Mouse (Mus musculus): ENCODE measurements around the gene Lrig1. TPM values are rescaled to one million over a fixed set of nuclear protein-coding genes. Genes with fewer than 3 reads are reported as not detected.

The Lrig1 gene
- polyA plus RNA-seq, 1 experiment, result 0.32 TPM

DNA sequence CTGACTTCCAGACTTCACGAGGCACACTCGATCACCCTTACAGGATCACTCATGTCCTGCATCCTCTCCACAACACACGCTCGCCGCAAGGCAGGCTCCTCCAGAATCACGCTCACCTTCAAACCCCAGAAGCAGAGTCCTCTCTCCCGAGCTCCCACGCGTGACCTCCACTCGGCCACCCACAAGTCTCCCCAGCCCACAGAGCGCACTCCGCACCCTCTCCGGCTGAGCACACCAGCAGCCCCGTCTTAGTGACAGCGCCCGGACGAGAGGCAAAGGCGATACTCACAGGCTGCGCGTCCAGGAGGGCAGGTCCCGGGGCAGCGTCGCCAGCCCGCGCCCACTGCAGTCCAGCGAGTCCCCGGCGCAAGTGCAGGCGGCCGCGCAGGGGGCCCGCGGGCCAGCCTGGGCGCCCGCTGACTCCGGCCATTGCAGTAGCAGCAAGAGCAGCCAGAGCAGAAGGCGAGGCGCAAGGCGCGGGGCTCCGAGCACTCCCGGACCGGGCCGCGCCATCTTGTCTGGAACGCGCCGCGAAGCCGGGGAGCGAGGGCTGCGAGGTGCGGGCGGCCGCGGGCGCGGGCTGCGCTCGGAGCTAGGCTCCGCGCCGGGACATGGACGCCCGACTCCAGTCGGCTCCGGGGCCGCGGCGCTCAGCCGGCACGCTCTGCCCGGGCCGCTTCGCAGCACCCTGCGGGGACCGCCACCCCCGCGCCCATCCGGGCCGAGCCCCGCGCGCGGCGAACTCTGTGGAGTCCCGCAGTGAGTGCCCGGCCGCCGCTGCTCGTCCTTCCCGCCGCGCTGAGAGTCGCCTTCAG is 578 bp downstream of the Lrig1 start:
- Histone ChIP-seq H3K4me1 (ENCODE audit: control insufficient read depth, insufficient read depth, low read length) (no peaks in the 10 kb centered on the region), H3K4me3 (ENCODE audit: insufficient read depth, low read length) (peak overlapping the region; percentile 69), H3K27ac (ENCODE audit: insufficient read depth, low read depth, low read length) (no peak overlapping the region)
- TF ChIP-seq CTCF (IDR thresholded peaks at IDR 0.05; ENCODE audit: low read depth, low read length) (no peak), POLR2A (IDR thresholded peaks at IDR 0.05; ENCODE audit: borderline replicate concordance, low read depth, low read length) (no peak)

DNA sequence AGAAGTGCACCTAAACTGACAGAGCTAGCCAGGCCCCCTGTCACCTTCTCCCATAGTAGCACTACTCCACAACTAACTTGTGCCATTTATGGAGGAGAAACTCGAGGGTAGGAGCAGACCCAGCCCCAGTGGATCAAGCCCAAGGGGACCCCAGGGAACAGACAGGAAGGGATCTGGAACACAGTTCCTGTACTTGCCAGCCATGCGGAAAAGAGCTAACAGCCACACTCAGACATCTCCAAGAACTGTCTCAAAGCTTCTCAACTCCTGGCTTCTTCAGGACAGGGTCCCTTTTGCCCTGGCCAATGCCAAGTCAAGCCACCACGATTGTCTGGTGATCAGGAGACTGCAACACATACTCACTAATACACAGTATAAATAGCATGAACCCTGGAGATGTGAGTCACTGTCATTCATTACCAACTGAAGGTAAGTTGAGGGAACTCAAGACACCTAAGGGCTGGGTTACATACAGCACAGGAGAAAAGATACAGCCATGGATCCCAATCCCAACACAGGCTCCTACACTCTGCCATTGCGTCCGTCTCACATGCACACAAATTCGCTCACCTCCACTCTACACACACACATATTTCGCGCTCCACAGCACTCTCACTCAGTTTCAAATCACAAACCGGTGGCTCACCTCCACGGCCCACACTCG is 1.3 kb downstream of the Lrig1 start:
- TF ChIP-seq CTCF (IDR thresholded peaks at IDR 0.05; ENCODE audit: low read depth, low read length) (no peak), POLR2A (IDR thresholded peaks at IDR 0.05; ENCODE audit: borderline replicate concordance, low read depth, low read length) (no peak)
- H3K4me1 ChIP-seq (ENCODE audit: control insufficient read depth, insufficient read depth, low read length), result no peaks in the 10 kb centered on the region
- H3K4me3 ChIP-seq (ENCODE audit: insufficient read depth, low read length), result peak overlapping the region; percentile 69; the same call in 1 of the 2 replicates
- H3K27ac ChIP-seq (ENCODE audit: insufficient read depth, low read depth, low read length), result no peak overlapping the region

- H3K4me3 ChIP-seq (ENCODE audit: insufficient read depth, low read length), result no peak overlapping the region
- H3K4me1 ChIP-seq (ENCODE audit: control insufficient read depth, insufficient read depth, low read length), result no peaks in the 10 kb centered on the region
- no peak overlapping the region for H3K27ac ChIP-seq (ENCODE audit: insufficient read depth, low read depth, low read length)
- TF ChIP-seq CTCF (IDR thresholded peaks at IDR 0.05; ENCODE audit: low read depth, low read length), result no peak
- no peak for TF ChIP-seq POLR2A (IDR thresholded peaks at IDR 0.05; ENCODE audit: borderline replicate concordance, low read depth, low read length)
Measured at GRCm38 (mm10) chr6:94697423-94697822, 2.5 kb downstream of the Lrig1 start.

- H3K4me3 ChIP-seq (ENCODE audit: insufficient read depth, low read length), result no peak overlapping the region
- no peak for TF ChIP-seq POLR2A (IDR thresholded peaks at IDR 0.05; ENCODE audit: borderline replicate concordance, low read depth, low read length)
- TF ChIP-seq CTCF (IDR thresholded peaks at IDR 0.05; ENCODE audit: low read depth, low read length), result no peak
- H3K27ac ChIP-seq (ENCODE audit: insufficient read depth, low read depth, low read length), result no peak overlapping the region
- no peaks in the 10 kb centered on the region for H3K4me1 ChIP-seq (ENCODE audit: control insufficient read depth, insufficient read depth, low read length)
Measured at GRCm38 (mm10) chr6:94696182-94697080, 3.5 kb downstream of the Lrig1 start.

DNA sequence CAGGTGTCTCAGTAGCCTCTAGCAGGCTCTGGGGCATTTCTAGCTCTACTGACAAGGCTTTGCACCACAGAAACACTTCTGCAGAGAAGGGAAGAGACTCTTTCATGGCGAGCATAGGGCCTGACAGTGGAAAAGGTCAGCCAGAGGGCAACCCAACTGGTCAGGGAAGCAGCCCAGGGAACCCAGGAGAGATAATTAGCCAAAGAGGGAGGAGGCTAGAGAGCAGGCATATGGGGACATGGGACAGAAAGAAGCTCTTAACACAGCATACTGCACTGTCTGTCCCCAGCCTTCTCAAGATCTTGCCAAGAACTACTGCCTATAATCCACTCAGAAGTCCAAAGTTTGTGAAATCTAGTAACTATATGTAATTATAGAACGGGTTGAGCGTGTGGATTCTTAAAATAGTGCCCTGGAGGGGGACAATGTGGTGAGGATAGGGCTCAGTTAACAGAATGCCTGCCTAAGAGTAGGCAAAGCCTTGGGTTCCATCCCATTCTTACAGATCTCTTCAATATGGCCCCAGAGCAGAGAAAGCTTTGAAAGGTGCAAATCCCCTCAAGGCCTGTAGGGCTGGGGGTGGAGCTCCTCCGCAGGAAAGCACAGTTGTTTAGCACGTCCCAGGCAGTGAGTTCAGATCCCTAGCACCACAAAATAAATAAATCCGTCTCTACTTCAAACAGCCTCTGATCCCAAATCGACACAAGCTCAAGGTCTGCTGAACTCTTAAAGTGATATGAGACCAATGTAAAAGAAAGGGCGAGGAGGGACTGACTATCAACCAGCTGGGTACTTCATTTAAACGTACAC is 4.6 kb downstream of the Lrig1 start:
- H3K4me3 ChIP-seq (ENCODE audit: insufficient read depth, low read length), result no peak overlapping the region
- TF ChIP-seq CTCF (IDR thresholded peaks at IDR 0.05; ENCODE audit: low read depth, low read length) (no peak), POLR2A (IDR thresholded peaks at IDR 0.05; ENCODE audit: borderline replicate concordance, low read depth, low read length) (no peak)
- H3K4me1 ChIP-seq (ENCODE audit: control insufficient read depth, insufficient read depth, low read length), result no peaks in the 10 kb centered on the region
- H3K27ac ChIP-seq (ENCODE audit: insufficient read depth, low read depth, low read length), result no peak overlapping the region

- TF ChIP-seq POLR2A (IDR thresholded peaks at IDR 0.05; ENCODE audit: borderline replicate concordance, low read depth, low read length) (no peak), CTCF (IDR thresholded peaks at IDR 0.05; ENCODE audit: low read depth, low read length) (no peak)
- H3K4me3 ChIP-seq (ENCODE audit: insufficient read depth, low read length), result no peak overlapping the region
- no peak overlapping the region for H3K27ac ChIP-seq (ENCODE audit: insufficient read depth, low read depth, low read length)
- no peaks in the 10 kb centered on the region for H3K4me1 ChIP-seq (ENCODE audit: control insufficient read depth, insufficient read depth, low read length)
Measured at GRCm38 (mm10) chr6:94694481-94694880, 5.5 kb downstream of the Lrig1 start.

DNA sequence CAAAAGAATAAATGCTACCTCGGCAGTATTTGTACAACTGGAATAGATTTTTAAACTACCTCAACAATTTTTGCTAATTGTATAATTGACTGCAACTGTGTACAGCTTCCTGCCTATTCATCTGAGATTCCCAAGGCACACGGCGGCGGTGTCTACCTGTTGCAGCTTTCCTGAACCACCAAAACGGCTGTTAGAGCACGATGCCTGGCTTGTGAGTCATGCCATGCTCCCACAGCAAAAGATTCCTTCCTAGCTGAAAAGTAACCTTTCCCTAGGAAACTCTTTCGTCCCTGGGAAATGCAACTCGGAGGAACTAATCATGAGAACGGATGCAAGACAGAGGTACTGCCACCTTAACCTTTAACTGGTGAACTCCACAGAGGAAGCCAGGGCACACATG is 6.9 kb downstream of the Lrig1 start:
- Histone ChIP-seq H3K4me3 (ENCODE audit: insufficient read depth, low read length) (no peak overlapping the region), H3K27ac (ENCODE audit: insufficient read depth, low read depth, low read length) (no peak overlapping the region), H3K4me1 (ENCODE audit: control insufficient read depth, insufficient read depth, low read length) (no peaks in the 10 kb centered on the region)
- TF ChIP-seq POLR2A (IDR thresholded peaks at IDR 0.05; ENCODE audit: borderline replicate concordance, low read depth, low read length) (no peak), CTCF (IDR thresholded peaks at IDR 0.05; ENCODE audit: low read depth, low read length) (no peak)

- no peak for TF ChIP-seq CTCF (IDR thresholded peaks at IDR 0.05; ENCODE audit: low read depth, low read length)
- no peak for TF ChIP-seq POLR2A (IDR thresholded peaks at IDR 0.05; ENCODE audit: borderline replicate concordance, low read depth, low read length)
- H3K4me3 ChIP-seq (ENCODE audit: insufficient read depth, low read length), result no peak overlapping the region
- no peak overlapping the region for H3K27ac ChIP-seq (ENCODE audit: insufficient read depth, low read depth, low read length)
- H3K4me1 ChIP-seq (ENCODE audit: control insufficient read depth, insufficient read depth, low read length), result no peaks in the 10 kb centered on the region
Measured at GRCm38 (mm10) chr6:94692003-94692402, 8.0 kb downstream of the Lrig1 start.

DNA sequence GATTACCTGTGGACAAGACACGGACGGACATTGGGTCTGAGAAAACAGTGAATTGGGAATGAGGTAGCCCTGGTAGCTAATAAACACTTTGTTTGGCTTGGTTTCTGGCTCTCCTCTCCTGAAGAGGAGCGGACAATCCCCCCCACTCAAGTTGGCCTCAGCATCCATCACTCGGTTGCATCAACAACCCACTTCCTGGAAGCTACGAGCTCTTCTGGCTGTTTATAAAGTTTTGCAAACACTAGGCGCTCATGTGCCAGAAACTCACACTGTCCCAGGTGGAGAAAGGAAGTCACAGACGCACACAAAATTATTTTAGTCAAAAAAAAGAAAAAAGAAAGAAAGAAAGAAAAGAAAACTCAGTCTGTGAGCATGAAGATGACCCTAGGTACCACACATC is 9.7 kb downstream of the Lrig1 start:
- H3K27ac ChIP-seq (ENCODE audit: insufficient read depth, low read depth, low read length), result no peak overlapping the region
- no peak overlapping the region for H3K4me3 ChIP-seq (ENCODE audit: insufficient read depth, low read length)
- TF ChIP-seq POLR2A (IDR thresholded peaks at IDR 0.05; ENCODE audit: borderline replicate concordance, low read depth, low read length) (no peak), CTCF (IDR thresholded peaks at IDR 0.05; ENCODE audit: low read depth, low read length) (no peak)
- H3K4me1 ChIP-seq (ENCODE audit: control insufficient read depth, insufficient read depth, low read length), result no peaks in the 10 kb centered on the region

All from bone marrow macrophage, adult 2 months (primary cell).